Mouse (Mus musculus): ENCODE results near the gene Zfp385b. TPM values are rescaled to one million over a fixed set of nuclear protein-coding genes. Genes with fewer than 3 reads are reported as not detected.

Zfp385b gene
- total RNA-seq, 2 experiments from 2014 or later: 5.5 to 6.8 TPM

GRCm38 (mm10) chr2:77790846-77791245, 28.6 kb downstream of the Zfp385b start:
- no peak for DNase-seq (ENCODE audit: low spot score)

DNA sequence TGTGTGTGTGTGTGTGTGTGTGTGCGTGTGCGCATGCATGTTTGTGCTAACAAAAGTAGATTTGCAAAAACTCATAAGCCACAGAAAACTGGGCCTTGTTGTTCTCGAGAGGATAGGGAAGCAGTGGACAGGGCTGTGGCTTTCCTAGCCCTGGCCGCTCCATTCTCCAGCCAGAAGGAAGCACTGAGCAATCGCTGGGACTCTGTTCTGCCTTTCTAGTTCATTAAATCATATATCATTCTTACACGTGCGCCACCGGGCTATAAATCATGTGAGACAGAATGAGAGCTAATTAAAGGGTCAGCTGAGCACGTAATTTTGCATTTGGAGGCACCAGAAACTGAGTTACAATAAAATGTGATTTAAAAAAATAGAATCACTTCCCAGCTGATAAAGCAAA, 29.1 kb downstream of the Zfp385b start:
- no peak for DNase-seq (ENCODE audit: low spot score)

GRCm38 (mm10) chr2:77781390-77781789, 38.0 kb downstream of the Zfp385b start:
- no peak for DNase-seq (ENCODE audit: low spot score)

- DNase-seq (ENCODE audit: low spot score): no peak
Measured at GRCm38 (mm10) chr2:77777781-77778180, 41.7 kb downstream of the Zfp385b start.

DNA sequence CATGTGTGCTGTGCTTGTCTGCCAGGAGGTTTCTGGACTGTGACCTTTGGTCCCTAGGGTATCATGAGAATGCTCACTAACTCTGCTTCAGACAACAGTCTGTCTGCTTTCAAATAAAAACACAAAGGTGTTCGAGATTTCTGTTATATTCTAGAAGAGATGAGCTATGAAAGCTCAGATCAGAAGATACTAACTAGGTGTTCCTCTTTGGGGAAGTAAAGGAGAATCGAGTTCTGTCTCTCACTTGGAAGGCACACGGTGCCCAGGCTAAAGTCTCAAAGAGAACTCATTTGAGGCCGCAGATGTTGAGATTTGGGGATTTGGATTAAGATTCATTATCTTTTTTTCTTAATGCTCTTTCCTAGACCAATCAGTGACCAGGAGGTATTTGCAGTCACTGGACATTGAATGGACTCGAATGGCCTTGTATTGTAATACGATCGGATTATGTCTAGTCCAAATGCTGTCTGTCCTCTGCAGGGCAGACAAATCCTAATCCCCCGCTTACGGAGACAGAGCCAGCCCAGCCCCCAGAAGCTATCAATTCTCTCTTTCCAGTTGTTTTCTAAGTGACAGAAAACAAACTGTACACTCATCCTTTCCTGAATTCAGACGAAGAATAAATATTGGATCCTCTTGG, 42.3 kb downstream of the Zfp385b start:
- DNase-seq (ENCODE audit: low spot score): peak; percentile 24

DNA sequence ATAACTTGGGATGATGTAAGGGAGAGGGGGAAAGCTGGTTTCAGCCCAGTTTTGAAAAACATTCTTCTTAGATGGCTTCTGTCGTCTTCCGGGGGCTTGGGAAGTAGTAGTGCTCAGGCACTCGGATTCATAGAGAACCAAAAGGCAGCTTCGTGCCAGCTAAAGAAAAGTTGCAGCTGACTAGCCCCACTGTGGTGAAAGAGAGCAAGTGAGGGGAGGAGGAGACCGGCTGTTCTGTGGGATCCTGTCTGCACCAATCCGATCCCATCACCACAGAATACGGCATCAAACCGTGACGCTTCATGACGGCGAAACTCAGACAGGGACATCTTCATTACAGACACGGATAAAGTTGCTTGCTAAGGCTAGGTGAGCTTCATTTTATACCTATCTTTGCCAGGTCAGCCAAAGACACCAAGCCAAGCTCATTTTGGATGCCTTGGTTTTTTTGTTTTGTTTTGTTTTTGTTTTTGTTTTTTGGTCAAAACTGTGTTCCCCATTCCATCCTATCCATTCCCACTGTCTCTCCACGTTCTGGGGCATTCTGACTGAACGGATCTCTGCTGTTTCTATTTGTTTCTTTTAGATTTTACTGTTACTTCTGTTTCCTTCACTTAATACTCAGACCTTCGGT, 44.1 kb downstream of the Zfp385b start:
- DNase-seq (ENCODE audit: low spot score): no peak

- no peak for DNase-seq (ENCODE audit: low spot score)
Measured at GRCm38 (mm10) chr2:77770056-77770697, 49.3 kb downstream of the Zfp385b start.

DNA sequence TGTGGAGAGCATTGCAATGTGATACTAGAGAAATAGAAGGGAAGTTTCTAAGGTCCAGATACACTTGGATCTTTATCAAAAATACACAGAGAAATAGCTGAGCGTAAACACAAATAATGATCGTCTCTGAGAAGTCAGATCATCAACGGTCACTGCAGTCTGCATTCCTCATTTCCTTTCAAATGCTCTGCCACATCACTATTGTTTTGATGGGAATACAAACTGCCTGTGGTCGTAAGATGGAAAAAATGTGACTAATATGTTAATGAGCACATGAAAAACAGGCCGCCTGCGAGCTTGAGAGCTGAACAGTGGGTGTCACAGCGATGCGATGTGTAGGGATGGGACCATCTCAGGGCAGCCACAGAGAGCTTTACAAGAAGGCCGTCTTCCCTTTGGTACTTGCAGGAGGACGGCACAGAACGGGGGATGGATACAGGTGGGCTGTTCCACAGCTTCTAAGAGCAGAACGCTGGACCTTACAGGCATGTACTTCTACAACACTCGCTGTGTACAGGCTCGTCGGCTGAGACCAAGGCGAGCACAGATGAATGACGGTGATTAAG, 51.0 kb downstream of the Zfp385b start:
- no peak for DNase-seq (ENCODE audit: low spot score)

DNA sequence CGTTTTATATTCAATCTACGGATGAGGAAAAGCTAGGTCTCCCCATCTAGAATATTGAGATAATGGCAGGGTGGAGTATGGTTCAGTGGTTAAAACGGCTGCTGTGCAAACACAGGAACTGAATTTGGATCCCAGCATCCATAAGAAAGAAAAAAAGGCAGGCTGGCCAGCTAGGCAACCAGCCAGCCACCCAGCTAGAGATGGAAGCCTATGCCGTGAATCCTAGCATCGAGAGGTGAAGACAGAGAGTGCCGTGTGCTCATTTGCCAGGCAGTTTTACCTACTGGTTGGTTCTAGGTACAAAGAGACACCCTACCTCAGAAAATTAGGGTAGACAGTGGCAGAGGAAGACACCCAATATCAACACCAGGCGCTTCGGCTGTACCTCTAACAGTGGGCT, 57.5 kb downstream of the Zfp385b start:
- DNase-seq (ENCODE audit: low spot score): no peak

DNA sequence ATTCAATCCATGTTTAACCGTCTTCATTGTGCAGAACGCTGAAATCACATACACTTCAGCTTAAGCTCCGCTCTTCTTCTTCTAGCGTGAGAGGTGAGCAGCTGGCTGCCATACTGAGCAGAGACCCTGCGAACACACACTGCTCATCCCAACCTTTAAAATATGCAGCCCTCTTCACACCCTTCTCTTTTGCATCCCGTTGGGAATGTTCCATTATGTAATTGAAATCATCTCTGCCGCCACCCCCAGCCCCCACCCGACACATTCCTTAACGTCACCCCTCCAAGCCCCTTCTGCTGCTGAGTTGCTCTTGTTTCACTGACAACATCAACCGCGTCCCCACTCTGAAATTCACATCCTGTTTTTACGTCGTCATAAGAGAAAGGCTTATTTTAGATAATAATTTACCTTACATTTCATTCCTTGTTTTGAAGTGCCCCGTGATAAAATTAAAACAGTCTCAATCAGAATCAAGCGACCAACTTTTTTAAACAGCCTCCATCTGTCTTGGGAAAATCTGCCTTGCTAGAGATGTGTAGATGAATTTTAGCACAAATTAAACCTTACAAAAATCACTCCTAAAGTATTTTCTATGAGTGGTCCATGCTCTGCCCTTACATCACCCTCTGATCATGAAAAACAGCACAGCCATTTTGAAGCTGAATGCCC, 60.9 kb downstream of the Zfp385b start:
- DNase-seq (ENCODE audit: low spot score): no peak

- no peak for DNase-seq (ENCODE audit: low spot score)
Measured at GRCm38 (mm10) chr2:77752491-77752890, 66.9 kb downstream of the Zfp385b start.

GRCm38 (mm10) chr2:77749631-77750030, 69.8 kb downstream of the Zfp385b start:
- no peak for DNase-seq (ENCODE audit: low spot score)

GRCm38 (mm10) chr2:77746417-77746816, 73.0 kb downstream of the Zfp385b start:
- no peak for DNase-seq (ENCODE audit: low spot score)

- DNase-seq (ENCODE audit: low spot score): no peak
Measured at GRCm38 (mm10) chr2:77745246-77745645, 74.2 kb downstream of the Zfp385b start.

- no peak for DNase-seq (ENCODE audit: low spot score)
Measured at GRCm38 (mm10) chr2:77742359-77742758, 77.1 kb downstream of the Zfp385b start.

DNA sequence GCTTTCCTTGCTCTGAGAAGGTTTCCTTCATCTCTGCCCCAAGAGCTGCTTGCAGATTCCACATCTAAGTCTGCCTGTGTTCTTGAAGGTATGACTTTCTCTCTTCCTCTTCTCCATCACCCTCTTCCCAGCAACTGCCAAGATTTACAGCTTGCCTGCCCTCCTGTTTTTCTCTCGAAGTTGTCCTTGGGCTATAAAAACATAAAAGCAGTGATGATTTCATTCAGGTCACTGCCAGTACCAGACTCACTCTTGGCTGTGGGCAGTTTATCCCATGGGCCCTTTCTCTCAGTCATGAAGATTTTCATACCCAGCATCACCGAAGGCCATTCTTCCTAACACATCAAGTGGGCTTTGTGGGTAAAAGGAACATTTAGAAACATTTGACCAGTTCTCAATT, 89.2 kb downstream of the Zfp385b start:
- DNase-seq (ENCODE audit: low spot score): no peak

GRCm38 (mm10) chr2:77726798-77727197, 92.6 kb downstream of the Zfp385b start:
- no peak for DNase-seq (ENCODE audit: low spot score)

DNA sequence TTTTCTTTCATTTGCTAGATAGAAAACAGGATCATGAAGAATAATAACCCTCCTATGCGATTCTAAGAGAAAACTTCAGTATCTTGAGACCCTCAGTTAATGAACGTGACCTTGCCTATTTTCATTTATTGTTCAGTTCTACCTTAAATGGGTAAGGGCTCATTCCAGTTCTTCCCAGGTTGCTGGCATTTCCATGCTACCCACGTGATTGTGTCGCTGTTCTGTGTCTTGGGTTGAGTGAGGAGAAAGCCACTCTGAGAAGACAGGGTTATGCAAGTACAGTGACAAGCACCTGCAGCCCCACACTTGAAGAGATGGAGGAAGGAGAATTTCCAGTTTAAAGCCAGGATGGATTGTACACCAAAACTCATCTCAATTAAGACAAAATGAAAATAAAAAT, 98.6 kb downstream of the Zfp385b start:
- no peak for DNase-seq (ENCODE audit: low spot score)

- no peak for DNase-seq (ENCODE audit: low spot score)
Measured at GRCm38 (mm10) chr2:77716367-77716766, 103.1 kb downstream of the Zfp385b start.

- DNase-seq (ENCODE audit: low spot score): peak; percentile 10
Measured at GRCm38 (mm10) chr2:77713886-77714285, 105.6 kb downstream of the Zfp385b start.

- DNase-seq (ENCODE audit: low spot score): no peak
Measured at GRCm38 (mm10) chr2:77711751-77712150, 107.7 kb downstream of the Zfp385b start.

GRCm38 (mm10) chr2:77709206-77709794, 110.1 kb downstream of the Zfp385b start:
- peak; percentile 28 for DNase-seq (ENCODE audit: low spot score)
